Comparison of ENCODE assay signal across 13 mouse cellular contexts in the genomic region with DNA sequence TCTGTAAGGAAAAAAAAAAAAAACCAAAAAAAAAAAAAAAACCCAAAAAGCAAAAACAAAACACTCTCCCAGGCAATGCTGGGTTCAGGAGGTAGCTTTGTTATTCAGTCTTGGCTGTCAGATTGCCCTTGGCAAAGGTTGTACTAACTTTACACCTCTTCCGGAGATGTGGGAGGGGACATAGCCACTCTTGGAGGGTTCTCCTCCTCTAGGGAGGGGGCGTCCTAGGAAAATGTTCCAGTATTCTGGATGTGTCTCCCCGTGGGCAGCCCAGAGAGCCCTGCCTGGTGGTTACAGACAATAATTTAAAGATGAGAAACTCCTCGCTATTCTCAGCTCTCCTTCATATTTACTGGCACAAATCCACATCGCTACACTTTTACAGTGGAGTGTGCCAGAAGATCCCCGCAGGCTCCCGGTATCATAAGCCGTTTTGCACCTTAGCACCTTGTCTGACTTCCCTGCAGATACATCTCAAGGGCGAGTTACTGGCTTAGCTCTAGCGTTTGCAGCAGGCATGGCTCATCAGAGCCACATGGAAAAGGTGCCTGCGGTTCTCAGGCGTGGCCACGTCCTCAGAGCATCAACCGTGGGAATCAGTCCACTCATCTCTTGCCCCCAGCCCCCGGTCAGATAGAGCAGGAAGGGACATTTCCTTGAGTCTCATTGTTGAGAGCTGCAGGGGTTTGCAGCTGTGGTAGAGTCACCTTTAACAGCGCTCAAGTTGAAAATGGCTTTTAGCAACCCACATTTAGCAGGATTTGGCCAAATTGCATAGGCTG. TPM values are rescaled to one million over a fixed set of nuclear protein-coding genes. Genes with fewer than 3 reads are reported as not detected.
DNase-seq lines count a peak whose midpoint lies in the region; ATAC-seq and TF ChIP-seq lines count a peak whose summit lies in the region.
"Had no signal": no experiment of that assay in that cellular context is flagged by ENCODE, and none has a peak within 500 bp of the region (broad histone marks: within the 10 kb centered on the region; RNA-seq: fewer than 3 reads in every experiment).

No protein-coding gene starts in this region.

- no peaks in the 10 kb centered on the region for H3K4me1 ChIP-seq in kidney, embryonic 14.5 days (ENCODE audit: control insufficient read depth, insufficient read depth, low read length)
- peaks cover 28% of the 10 kb centered on the region for H3K4me1 ChIP-seq in hindbrain, embryonic 14.5 days (replicated peaks; ENCODE audit: control insufficient read depth, insufficient read depth, low read length)
- no peaks in the 10 kb centered on the region for H3K4me1 ChIP-seq in lung, postnatal 0 days (ENCODE audit: insufficient read depth, low read depth, low read length)
- H3K4me1 ChIP-seq: embryonic facial prominence, embryonic 12.5 days had no signal

- no peak overlapping the region; the same call in 1 of the 2 replicates for H3K27ac ChIP-seq in kidney, embryonic 14.5 days (ENCODE audit: low read depth, low read length)
- peak overlapping the region; percentile 38; the same call in 1 of the 2 replicates for H3K27ac ChIP-seq in hindbrain, embryonic 14.5 days
- H3K27ac ChIP-seq in lung, postnatal 0 days (ENCODE audit: low read length), result no peak overlapping the region
- H3K27ac ChIP-seq: embryonic facial prominence, embryonic 12.5 days; liver, embryonic 13.5 days; neural tube, embryonic 12.5 days had no signal

- no peaks in the 10 kb centered on the region for H3K27me3 ChIP-seq in kidney, embryonic 14.5 days (ENCODE audit: control insufficient read depth, insufficient read depth, low read length)
- H3K27me3 ChIP-seq in hindbrain, embryonic 14.5 days (ENCODE audit: control insufficient read depth, insufficient read depth, low read length), result no peaks in the 10 kb centered on the region
- no peaks in the 10 kb centered on the region for H3K27me3 ChIP-seq in lung, postnatal 0 days (replicated peaks; ENCODE audit: insufficient read depth, low read length)
- H3K27me3 ChIP-seq: embryonic facial prominence, embryonic 12.5 days; liver, embryonic 13.5 days; neural tube, embryonic 12.5 days had no signal

- no peak for ATAC-seq in kidney, embryonic 14.5 days (ENCODE audit: low FRiP score, low TSS enrichment)
- ATAC-seq in hindbrain, embryonic 14.5 days (ENCODE audit: low FRiP score), result no peak
- 0 out of 2 replicates have a peak, but pooled peaks have one; percentile 16 for ATAC-seq in lung, postnatal 0 days
- ATAC-seq: inflammation-experienced regulatory T-cells, adult 6 months had no signal

- H3K4me3 ChIP-seq in kidney, embryonic 14.5 days (ENCODE audit: low read length), result no peak overlapping the region
- H3K4me3 ChIP-seq in hindbrain, embryonic 14.5 days (replicated peaks; ENCODE audit: low read length), result no peak overlapping the region
- no peak overlapping the region for H3K4me3 ChIP-seq in lung, postnatal 0 days (ENCODE audit: low read depth, low read length)
- H3K4me3 ChIP-seq: embryonic facial prominence, embryonic 12.5 days; liver, embryonic 13.5 days; neural tube, embryonic 12.5 days had no signal

- H3K9ac ChIP-seq in kidney, embryonic 14.5 days (ENCODE audit: low read depth, low read length), result no peak overlapping the region
- H3K9ac ChIP-seq in hindbrain, embryonic 14.5 days, result no peak overlapping the region
- no peak overlapping the region for H3K9ac ChIP-seq in lung, postnatal 0 days (replicated peaks; ENCODE audit: low read depth)
- H3K9ac ChIP-seq: embryonic facial prominence, embryonic 12.5 days; liver, embryonic 13.5 days; neural tube, embryonic 12.5 days had no signal

- TF ChIP-seq CTCF in lung, postnatal 0 days (IDR thresholded peaks at IDR 0.05), result no peak

- peak; percentile 52 for DNase-seq in kidney, adult 11 months
- peak; percentile 41 for DNase-seq in heart, adult 8-10 months (ENCODE audit: low spot score)
- no peak for DNase-seq in hindbrain, embryonic 14.5 days (ENCODE audit: low spot score)
- DNase-seq in lung, postnatal 0 days (ENCODE audit: low spot score), result no peak
- DNase-seq in urinary bladder, postnatal 14 days (ENCODE audit: low spot score), result no peak
- DNase-seq in testis, postnatal 14 days (ENCODE audit: low spot score), result no peak
- DNase-seq in cerebellum, adult 11-12 months, result no peak
- DNase-seq: liver, embryonic 13.5 days had no signal

- H3K4me2 ChIP-seq in kidney, embryonic 14.5 days (replicated peaks; ENCODE audit: low read depth, low read length), result no peak overlapping the region
- H3K4me2 ChIP-seq in hindbrain, embryonic 14.5 days (replicated peaks), result no peak overlapping the region
- H3K4me2 ChIP-seq in lung, postnatal 0 days (replicated peaks; ENCODE audit: low read depth, low read length), result no peak overlapping the region
- H3K4me2 ChIP-seq: embryonic facial prominence, embryonic 12.5 days; liver, embryonic 13.5 days; neural tube, embryonic 12.5 days had no signal

- H3K36me3 ChIP-seq in kidney, embryonic 14.5 days (ENCODE audit: control insufficient read depth, insufficient read depth, low read length), result no peaks in the 10 kb centered on the region
- peaks cover 47% of the 10 kb centered on the region for H3K36me3 ChIP-seq in hindbrain, embryonic 14.5 days (replicated peaks; ENCODE audit: control insufficient read depth, insufficient read depth)
- H3K36me3 ChIP-seq in lung, postnatal 0 days (ENCODE audit: insufficient read depth, low read length), result no peaks in the 10 kb centered on the region
- H3K36me3 ChIP-seq: embryonic facial prominence, embryonic 12.5 days; liver, embryonic 13.5 days had no signal

- no peak for TF ChIP-seq EP300 in lung, postnatal 0 days (IDR thresholded peaks at IDR 0.05)

- WGBS in kidney, embryonic 14.5 days, result 35% methylated on average over 16 of the region's 16 CpGs
- 56% methylated on average over 16 of the region's 16 CpGs for WGBS in hindbrain, embryonic 14.5 days
- 18% methylated on average over 16 of the region's 16 CpGs for WGBS in lung, postnatal 0 days

- no peaks in the 10 kb centered on the region for H3K9me3 ChIP-seq in kidney, embryonic 14.5 days (ENCODE audit: control insufficient read depth, low read length)
- no peaks in the 10 kb centered on the region for H3K9me3 ChIP-seq in hindbrain, embryonic 14.5 days (ENCODE audit: control insufficient read depth, low read length)
- no peaks in the 10 kb centered on the region for H3K9me3 ChIP-seq in lung, postnatal 0 days (ENCODE audit: low read length)
- H3K9me3 ChIP-seq: embryonic facial prominence, embryonic 12.5 days; liver, embryonic 13.5 days; neural tube, embryonic 12.5 days had no signal

RNA-seq across cellular contexts. Expression of a gene that starts 24.5 kb away (rescaled TPM):
- 5.6 and 7.8 TPM in 2 replicates for polyA plus RNA-seq in kidney, embryonic 14.5 days (2014; fragmentation: Nextera tagmentation; extraction: Ambion mirVana)
- total RNA-seq in heart, adult 8-10 months (2022), result 1 to 10 TPM; 7.7 to 9.5 (median 8.7) TPM
- polyA plus RNA-seq in hindbrain, embryonic 14.5 days (2014; fragmentation: Nextera tagmentation; extraction: Ambion mirVana), result 55.1 and 61.2 TPM in 2 replicates
- polyA plus RNA-seq in lung, postnatal 0 days (2015; fragmentation: Nextera tagmentation; extraction: Ambion mirVana), result 14.6 and 15.4 TPM in 2 replicates
- total RNA-seq: MEL had no signal
- polyA plus RNA-seq: inflammation-experienced regulatory T-cells, adult 6 months had no signal

Comparison
In these comparisons a context has a peak if more than half of its experiments do, and no peak if none do; other contexts are left out.
1. DNase-seq: peak in kidney, adult 11 months (single experiment) and heart, adult 8-10 months (single experiment); none in hindbrain, embryonic 14.5 days (single experiment), lung, postnatal 0 days (single experiment), urinary bladder, postnatal 14 days (single experiment), testis, postnatal 14 days (single experiment) and cerebellum, adult 11-12 months (single experiment).